Mouse (Mus musculus) megakaryocyte, embryonic 14.5 days (primary cell): ENCODE measurements around the gene Rbm4.

Experiments
- FLI1 ChIP-seq: IDR thresholded peaks from 2 replicates; pipeline ENCODE4 v1.6.1; 2012; ENCODE audit warnings: low read length, inconsistent platforms, mixed read lengths
- GATA1 ChIP-seq: IDR thresholded peaks from 3 replicates; pipeline ENCODE4 v1.6.1; 2012; ENCODE audit warnings: mixed read lengths, low read length, inconsistent platforms, borderline replicate concordance

DNA sequence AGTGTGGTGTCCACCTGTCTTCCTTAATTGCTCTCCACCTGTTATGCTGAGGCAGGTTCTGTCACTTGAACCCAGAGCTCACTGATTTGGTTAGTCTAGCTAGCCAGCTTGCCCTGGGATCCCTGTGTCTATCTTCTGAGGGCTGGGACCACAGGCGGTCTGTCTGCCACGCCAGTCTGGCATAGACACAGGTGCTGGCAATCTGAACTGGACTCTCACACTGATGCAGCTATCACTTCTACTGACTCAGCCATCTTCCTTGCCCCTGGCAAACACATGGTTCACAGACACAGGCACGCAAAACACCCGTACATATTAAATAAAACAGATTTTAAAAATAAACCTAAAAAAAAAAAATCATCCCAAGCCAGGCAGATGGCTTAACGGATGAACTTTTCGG is 43.3 kb upstream of the Rbm4 start:
- no peak for TF ChIP-seq GATA1
- no peak for TF ChIP-seq FLI1
